Mouse (Mus musculus) megakaryocyte, embryonic 14.5 days (primary cell): Measurements from ENCODE around the gene Poc1a.

Experiments
- FLI1 ChIP-seq: IDR thresholded peaks from 2 replicates; pipeline ENCODE4 v1.6.1; 2012; ENCODE audit warnings: low read length, inconsistent platforms, mixed read lengths
- GATA1 ChIP-seq: IDR thresholded peaks from 3 replicates; pipeline ENCODE4 v1.6.1; 2012; ENCODE audit warnings: mixed read lengths, low read length, inconsistent platforms, borderline replicate concordance

- no peak for TF ChIP-seq GATA1
- TF ChIP-seq FLI1: no peak
Measured at GRCm38 (mm10) chr9:106341313-106341686, 60.4 kb downstream of the Poc1a start.
